Comparison of ENCODE assay signal across 10 mouse cellular contexts in the genomic region with DNA sequence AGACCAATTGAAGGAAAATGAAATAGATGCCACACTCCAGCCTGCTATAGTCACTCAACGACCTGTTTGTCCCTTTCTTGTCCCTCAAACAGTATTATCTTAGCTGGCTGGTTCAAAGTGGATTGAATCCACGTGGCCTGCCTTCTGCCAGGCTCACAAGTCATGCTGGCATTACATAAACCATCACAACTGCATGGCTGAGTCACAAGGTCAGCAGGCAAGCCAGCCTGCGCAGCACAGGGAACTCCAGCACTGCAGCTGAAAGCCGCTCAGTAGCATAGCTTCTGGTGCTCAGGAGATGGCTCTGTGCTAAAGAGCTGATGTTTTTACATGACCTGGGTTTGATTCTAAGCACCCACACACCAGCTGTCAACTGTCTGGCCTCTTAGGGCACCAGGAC.
DNase-seq lines count a peak whose midpoint lies in the region; ATAC-seq lines count a peak whose summit lies in the region.
"Had no signal": no experiment of that assay in that cellular context is flagged by ENCODE, and none has a peak within 500 bp of the region (broad histone marks: within the 10 kb centered on the region; RNA-seq: fewer than 3 reads in every experiment).

No protein-coding gene starts in this region.

- H3K27me3 ChIP-seq in kidney, embryonic 16.5 days (ENCODE audit: insufficient read depth, low read length), result no peaks in the 10 kb centered on the region

- H3K27ac ChIP-seq in kidney, embryonic 16.5 days (ENCODE audit: low read length), result no peak overlapping the region

- no peak overlapping the region for H3K4me3 ChIP-seq in kidney, embryonic 16.5 days (ENCODE audit: low read length)
- H3K4me3 ChIP-seq: erythroblast, embryonic 14.5 days; megakaryocyte, embryonic 14.5 days had no signal

- no peak overlapping the region for H3K9ac ChIP-seq in kidney, embryonic 16.5 days (replicated peaks; ENCODE audit: low read length)

- no peaks in the 10 kb centered on the region for H3K9me3 ChIP-seq in kidney, embryonic 16.5 days (ENCODE audit: low read length)
- H3K9me3 ChIP-seq: megakaryocyte, embryonic 14.5 days had no signal

- 31% methylated on average over 4 of the region's 4 CpGs for WGBS in kidney, embryonic 16.5 days

- ATAC-seq in kidney, embryonic 16.5 days (ENCODE audit: low FRiP score, low TSS enrichment), result no peak

- H3K4me2 ChIP-seq in kidney, embryonic 16.5 days (replicated peaks; ENCODE audit: low read depth, low read length), result no peak overlapping the region

- H3K36me3 ChIP-seq in kidney, embryonic 16.5 days (ENCODE audit: insufficient read depth, low read length), result no peaks in the 10 kb centered on the region

- no peaks in the 10 kb centered on the region for H3K4me1 ChIP-seq in kidney, embryonic 16.5 days (ENCODE audit: insufficient read depth, low read length)

- peak; percentile 95 for DNase-seq in kidney, adult 11 months
- peak; percentile 51 for DNase-seq in Muller cell, postnatal 12 days (ENCODE audit: inconsistent ontology term)
- peak; percentile 83 for DNase-seq in cerebellum, adult 9-11 months
- DNase-seq in heart, postnatal 4 days, result peak; percentile 61
- DNase-seq in telencephalon, adult 2 months (ENCODE audit: low read depth, low spot score), result peak; percentile 65
- DNase-seq in embryo, embryonic 10.5 days (ENCODE audit: low spot score), result no peak
- DNase-seq in liver, result no peak

Comparison
In these comparisons a context has a peak if more than half of its experiments do, and no peak if none do; other contexts are left out.
1. DNase-seq: peak in kidney, adult 11 months (single experiment), Muller cell, postnatal 12 days (single experiment), cerebellum, adult 9-11 months (single experiment), heart, postnatal 4 days (single experiment) and telencephalon, adult 2 months (single experiment); none in embryo, embryonic 10.5 days (single experiment) and liver (single experiment).